Mouse (Mus musculus) gastrocnemius, adult 2 months (tissue): ENCODE data around the gene Cep295nl. TPM values are rescaled to one million over a fixed set of nuclear protein-coding genes. Genes with fewer than 3 reads are reported as not detected.

ENCODE experiments used
- DNase-seq: peaks from one replicate; pipeline ENCODE4 v3.0.0; 2022
- H3K27ac ChIP-seq: fragments of 200-600 bp; 2 replicates; pipeline ENCODE4 v1.8.1; 2022; ENCODE audit warnings: mild to moderate bottlenecking
- H3K4me3 ChIP-seq: fragments of 200-600 bp; 2 replicates; pipeline ENCODE4 v1.8.1; 2022; ENCODE audit warnings: mild to moderate bottlenecking, moderate library complexity
- CTCF ChIP-seq: fragments of 200-600 bp; IDR thresholded peaks from 2 replicates; pipeline ENCODE4 v1.8.1; 2022; ENCODE audit warnings: antibody characterized with exemption, mild to moderate bottlenecking, moderate library complexity
- intact Hi-C: fragments of 180-260 bp; cut with DNase I; formaldehyde crosslinking; loops from one replicate; pipeline ENCODE4 v1.15.1; 2025
- total RNA-seq, 2 experiments: library from RNA; stranded (reverse); gene quantifications; 2 replicates each; pipeline ENCODE4 v1.2.3; 2021

Gene Cep295nl
- total RNA-seq, 2 experiments from 2014 or later: 1.0 to 1.1 TPM

DNA sequence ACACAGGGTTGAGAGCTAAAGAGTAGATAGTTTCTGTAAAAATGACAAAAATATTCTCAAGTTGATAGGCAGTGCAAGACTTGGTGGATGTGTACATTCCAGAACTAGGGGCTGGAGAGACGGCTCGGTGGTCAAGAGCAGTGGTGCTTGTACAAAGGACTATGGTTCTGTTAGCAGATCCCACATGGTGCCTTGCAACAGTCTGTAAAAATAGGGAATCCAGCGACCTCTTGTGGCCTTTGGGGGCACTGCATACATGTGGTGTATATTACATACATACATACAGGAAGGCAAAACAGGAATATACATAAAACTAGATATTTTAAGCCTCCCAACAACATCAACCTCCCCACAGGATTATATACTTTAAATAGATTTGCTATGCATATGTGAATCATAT is 26.0 kb upstream of the Cep295nl start:
- peak; percentile 47 for TF ChIP-seq CTCF
- peak; percentile 52 for DNase-seq
- H3K27ac ChIP-seq: no peak overlapping the region
- intact Hi-C loops: no loop called here
- H3K4me3 ChIP-seq: no peak overlapping the region

DNA sequence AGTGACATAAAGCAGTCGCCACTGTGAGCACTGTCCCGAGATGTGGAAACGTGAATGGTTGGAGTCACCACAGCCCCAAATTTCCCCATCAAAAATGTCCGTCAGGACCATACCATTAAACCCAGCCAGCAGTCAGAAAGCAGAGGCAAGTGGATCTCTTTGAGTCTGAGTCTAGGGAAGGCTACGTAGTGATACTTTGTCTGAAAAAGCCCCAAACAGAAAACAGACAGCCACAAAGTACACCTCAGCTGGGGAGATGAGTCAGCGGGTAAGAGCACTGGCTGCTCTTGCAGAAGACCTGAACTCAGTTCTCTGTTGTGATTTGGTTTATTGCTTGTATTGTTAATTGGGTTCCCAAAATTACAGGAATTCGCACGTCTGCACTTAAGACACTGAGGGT is 24.3 kb upstream of the Cep295nl start:
- TF ChIP-seq CTCF: no peak
- intact Hi-C loops: no loop called here
- Histone ChIP-seq H3K27ac (peak overlapping the region; percentile 91), H3K4me3 (no peak overlapping the region)
- DNase-seq: no peak

DNA sequence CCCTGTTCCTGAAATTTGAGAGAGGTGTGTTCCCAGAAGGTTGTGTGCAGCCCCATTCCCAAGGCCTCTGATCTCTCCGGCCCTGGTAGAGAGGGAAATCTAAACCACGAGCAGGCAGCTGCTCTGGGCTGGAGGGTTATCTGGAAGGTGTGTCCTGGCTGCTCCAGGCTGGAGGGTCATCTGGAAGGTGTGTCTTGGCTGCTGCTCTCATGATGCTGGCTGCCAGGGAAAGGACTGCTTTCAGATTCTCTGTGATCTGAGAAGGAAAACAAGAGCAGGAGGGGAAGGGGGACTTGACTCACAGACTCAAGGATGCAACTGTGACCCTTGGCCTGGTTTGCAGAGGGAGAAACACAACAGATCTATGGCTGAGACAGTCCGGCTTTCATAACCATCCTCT is 23.8 kb upstream of the Cep295nl start:
- no peak for TF ChIP-seq CTCF
- intact Hi-C loops: no loop called here
- peak; percentile 66 for DNase-seq
- peak overlapping the region; percentile 91 for H3K27ac ChIP-seq
- H3K4me3 ChIP-seq: no peak overlapping the region

DNA sequence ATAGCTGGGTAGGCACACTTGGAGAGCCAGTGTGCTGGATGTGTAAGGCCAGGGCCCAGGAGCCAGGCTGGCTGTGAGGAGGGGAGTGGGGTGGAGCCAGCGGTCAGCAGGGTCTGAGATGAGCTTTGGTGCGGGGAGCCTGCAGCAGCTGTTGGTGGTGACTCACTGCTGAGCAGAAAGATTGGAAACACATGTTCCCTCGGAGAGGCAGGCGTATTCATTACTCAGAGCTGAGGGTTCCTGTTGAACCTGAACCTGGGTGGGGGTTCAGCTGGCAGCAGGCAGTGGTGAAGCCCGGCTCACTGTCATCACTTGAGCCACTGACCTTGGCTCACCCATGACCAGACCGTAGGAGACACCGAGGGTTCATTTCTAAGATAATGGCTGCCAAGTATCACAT is 22.9 kb upstream of the Cep295nl start:
- peak; percentile 84 for DNase-seq
- intact Hi-C loops: no loop called here
- Histone ChIP-seq H3K27ac (peak overlapping the region; percentile 91), H3K4me3 (no peak overlapping the region)
- TF ChIP-seq CTCF: no peak

DNA sequence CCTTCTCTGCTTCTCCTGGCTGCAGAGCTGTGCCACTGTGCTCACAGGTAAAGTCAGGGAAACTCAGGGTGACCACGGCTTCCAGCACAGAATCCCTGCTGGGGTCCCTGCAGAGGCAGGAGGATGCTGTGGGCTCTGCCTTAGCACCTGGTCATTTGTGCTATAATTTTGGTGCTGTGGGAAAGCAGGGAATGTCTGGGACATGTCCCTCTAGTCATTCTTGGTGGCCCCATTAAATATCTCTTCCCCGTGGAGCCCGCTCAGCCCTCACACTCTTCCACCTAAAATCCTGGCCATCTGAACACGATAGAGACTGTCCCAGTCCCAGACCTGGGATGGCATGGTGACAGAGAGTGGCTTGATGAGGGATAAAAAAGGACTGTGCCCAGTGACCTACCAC is 21.7 kb upstream of the Cep295nl start:
- peak; percentile 33 for DNase-seq
- TF ChIP-seq CTCF: no peak
- H3K4me3 ChIP-seq: no peak overlapping the region; the same call in 1 of the 2 replicates
- intact Hi-C loops: no loop called here
- H3K27ac ChIP-seq: peak overlapping the region; percentile 91

DNA sequence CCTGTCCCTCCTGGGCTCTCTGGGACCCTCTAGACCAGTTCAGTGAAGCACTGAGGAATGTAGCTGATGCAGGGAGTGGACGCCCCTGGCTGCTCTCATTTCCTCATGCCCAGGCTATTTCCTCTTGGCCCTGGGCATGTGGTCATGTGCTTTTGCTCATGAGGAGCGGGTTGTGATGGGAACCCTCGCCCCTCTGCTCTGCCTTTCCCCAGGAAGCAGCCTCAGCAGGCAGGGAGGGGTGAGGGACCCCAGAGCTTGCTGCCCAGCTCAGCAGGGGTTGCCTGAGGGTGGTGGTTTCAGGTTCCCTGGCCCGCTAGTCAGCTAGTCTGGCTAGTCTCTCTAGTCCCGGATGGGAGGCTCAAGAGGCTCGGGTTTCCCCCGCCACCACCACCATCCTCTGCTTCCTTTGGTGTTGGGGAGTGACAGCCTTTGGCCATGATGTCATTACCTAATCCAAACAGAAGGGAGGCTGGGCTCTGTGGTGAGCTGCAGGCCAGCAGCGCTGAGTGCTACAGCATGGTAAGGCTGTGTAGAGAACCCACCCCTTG is 20.7 kb upstream of the Cep295nl start:
- H3K27ac ChIP-seq: peak overlapping the region; percentile 91
- TF ChIP-seq CTCF: no peak
- DNase-seq: peak; percentile 88
- peak overlapping the region; percentile 53 for H3K4me3 ChIP-seq
- intact Hi-C loops: no loop called here

DNA sequence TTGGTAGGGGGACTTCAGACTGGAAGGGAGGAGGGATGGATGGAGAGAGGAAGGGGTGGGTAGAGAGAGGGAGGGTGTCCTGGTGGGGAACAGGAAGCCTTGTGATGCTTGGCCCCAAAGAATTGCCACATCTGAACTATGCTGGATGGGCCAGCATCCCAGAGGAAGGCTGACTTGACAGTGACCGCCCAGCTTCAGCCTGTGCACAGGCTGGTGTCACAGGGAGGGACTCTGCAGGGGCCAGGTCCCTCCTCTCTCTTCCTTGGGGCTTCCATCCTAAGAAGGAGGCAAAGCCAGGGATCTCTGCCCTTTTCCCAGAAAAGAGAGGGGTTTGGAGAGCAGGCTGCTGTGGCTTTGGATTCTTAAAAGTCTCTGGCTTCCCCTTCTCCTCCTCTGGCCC is 20.2 kb upstream of the Cep295nl start:
- peak; percentile 68 for DNase-seq
- Histone ChIP-seq H3K27ac (peak overlapping the region; percentile 91), H3K4me3 (no peak overlapping the region; the same call in 1 of the 2 replicates)
- TF ChIP-seq CTCF: no peak
- intact Hi-C loops: no loop called here

DNA sequence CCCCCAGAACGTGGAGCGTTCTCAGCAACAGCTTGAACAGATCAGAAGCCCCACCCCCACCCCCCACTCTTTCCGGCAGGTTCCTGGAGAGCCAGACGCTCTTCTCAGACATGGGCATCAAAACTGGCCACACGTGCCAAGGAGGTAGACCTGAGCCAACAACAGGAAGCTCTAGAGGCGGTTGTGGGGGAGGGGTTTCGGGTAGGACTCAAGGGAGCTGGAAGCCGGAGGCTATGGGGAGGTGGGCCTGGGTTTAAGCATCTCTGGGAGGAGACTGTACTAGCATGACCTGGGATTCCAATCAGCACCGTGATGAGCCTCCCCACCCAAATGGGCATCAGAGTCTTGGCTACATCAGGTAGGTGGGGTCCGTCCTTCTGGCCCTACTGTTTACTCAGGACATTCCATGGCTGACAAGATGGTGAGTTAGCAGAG is 18.6 kb upstream of the Cep295nl start:
- DNase-seq: peak; percentile 58
- TF ChIP-seq CTCF: no peak
- intact Hi-C loops: no loop called here
- Histone ChIP-seq H3K4me3 (no peak overlapping the region), H3K27ac (peak overlapping the region; percentile 91)

DNA sequence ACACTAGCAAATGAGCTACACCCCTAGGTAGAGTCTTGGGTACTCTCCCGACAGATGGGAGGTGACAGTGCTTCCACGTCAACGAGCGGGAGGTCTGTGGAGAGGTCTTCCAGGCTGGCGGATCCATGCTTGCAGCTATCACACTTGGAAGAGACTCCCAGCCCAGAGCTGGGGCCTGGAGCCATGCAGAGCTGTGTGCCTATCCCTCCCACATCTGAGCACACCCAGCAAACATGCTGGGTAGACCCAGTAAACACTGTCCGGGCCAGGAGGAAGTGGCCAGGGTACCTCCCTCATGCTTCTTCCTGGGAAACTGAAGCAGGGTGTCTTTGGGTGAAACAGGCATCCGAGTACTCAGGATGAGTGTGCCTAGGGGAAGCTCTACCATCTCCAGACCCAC is 18.2 kb upstream of the Cep295nl start:
- no peak for TF ChIP-seq CTCF
- peak overlapping the region; percentile 91 for H3K27ac ChIP-seq
- intact Hi-C loops: no loop called here
- H3K4me3 ChIP-seq: 0 out of 2 replicates have a peak overlapping the region, but pooled peaks have one; percentile 11
- peak; percentile 58 for DNase-seq

DNA sequence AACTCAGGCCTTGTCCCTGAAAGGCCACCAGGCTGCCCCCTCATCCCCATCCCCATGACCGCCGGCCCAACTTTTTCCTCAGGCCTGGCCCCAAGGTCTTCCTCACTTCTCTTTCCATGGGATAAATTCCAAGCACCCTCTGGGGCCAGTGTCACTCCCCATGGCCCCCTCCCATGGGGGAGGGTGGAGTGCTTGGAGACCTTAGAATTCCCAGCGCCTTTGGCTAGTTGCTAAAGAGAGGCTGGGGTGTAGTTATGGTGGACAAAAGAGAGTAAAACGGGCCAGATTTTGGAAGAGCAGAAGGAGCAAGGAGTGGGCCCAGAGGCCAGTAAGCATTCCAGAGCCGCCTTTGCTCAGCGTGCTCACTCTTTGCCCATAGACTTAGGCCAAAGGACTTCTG is 13.3 kb upstream of the Cep295nl start, which contains the start of gene Timp2:
Timp2 (minus strand) TSS at position 101 of the 400 bp plus-strand sequence.
- H3K4me3 ChIP-seq: peak within 1 kb of the TSS; percentile 93
- intact Hi-C loops: no loop called here
- DNase-seq: no peak
- no peak for TF ChIP-seq CTCF
- peak within 1 kb of the TSS; percentile 94 for H3K27ac ChIP-seq

DNA sequence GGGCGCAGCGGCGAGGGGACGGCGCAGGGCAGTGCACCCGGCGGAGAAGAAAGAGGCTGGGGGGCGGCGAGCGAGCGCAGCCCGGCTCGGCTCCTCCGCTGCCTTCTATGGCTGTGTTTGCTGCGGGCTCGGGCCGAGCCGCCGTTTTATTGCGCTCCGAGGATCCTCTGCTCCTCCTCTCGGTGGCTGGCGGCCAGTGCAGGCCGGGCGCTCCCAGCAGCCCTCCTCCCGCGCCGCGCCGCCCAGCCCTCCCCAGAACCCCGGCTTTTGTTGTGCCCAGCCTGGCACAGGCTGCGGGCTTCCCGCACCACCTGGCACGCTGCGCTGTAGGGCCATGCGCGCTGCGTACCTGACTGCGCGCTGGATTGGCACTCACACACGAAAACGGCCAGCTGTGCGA is 12.9 kb upstream of the Cep295nl start:
- peak; percentile 95 for DNase-seq

DNA sequence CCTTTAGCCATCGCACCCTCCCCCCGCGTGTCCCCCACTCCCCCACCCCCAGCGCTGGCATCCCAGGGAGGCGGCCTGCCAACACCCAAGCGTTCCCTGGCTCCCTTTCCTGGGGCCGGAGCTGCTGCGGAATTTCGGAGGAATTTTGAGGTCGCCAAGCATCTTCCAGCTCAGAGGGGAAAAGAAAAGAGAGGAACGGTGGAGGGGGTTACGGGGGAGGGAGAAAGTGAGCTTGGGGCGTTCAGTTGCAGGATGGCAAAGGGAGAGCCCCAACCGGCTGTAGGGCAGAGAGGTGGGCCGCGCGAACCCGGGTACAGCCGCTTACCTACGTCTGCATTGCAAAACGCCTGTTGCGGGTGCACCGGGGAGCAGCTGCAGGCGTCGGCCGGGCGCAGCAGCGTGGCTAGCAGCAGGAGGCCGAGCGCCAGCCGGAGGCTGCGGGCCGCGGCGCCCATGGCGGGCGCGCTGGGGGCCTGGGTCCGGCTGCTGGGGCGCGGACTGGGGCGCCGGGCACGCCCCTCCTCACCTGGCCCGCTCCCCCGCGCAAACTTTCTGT is 12.4 kb upstream of the Cep295nl start:
- H3K27ac ChIP-seq: peak overlapping the region; percentile 94
- DNase-seq: peak; percentile 67
- intact Hi-C loops: loop anchor here (5.0 kb wide), 1 partner anchor 37 kb away; no protein-coding TSS in a partner anchor
- H3K4me3 ChIP-seq: peak overlapping the region; percentile 93
- TF ChIP-seq CTCF: no peak

More for the DNA sequence above, 12.9 kb upstream of the Cep295nl start:
- intact Hi-C loops: no loop called here
- Histone ChIP-seq H3K4me3 (peak overlapping the region; percentile 93), H3K27ac (peak overlapping the region; percentile 94)
- TF ChIP-seq CTCF: peak; percentile 67

DNA sequence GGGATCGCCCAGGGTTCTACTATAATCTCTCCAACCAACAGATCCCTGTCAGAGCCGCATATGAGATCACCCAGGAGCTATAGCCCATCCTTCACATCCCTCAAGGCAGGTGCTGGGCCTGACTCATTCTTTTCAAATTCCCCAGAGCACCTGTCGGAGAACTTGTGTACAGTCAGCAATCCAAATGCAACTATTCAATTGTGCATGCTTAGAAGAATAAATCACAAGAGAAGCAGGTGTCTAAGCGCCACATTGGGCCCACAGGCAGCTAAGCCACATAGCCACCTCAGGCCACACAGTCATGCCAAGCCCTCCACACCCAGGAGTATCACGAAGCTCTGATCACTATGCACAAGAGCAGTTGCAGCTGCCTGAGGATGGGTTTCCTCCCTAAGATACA is 7.2 kb upstream of the Cep295nl start:
- intact Hi-C loops: no loop called here
- peak overlapping the region; percentile 28; the same call in 1 of the 2 replicates for H3K4me3 ChIP-seq
- DNase-seq: peak; percentile 15
- TF ChIP-seq CTCF: no peak
- peak overlapping the region; percentile 77 for H3K27ac ChIP-seq

DNA sequence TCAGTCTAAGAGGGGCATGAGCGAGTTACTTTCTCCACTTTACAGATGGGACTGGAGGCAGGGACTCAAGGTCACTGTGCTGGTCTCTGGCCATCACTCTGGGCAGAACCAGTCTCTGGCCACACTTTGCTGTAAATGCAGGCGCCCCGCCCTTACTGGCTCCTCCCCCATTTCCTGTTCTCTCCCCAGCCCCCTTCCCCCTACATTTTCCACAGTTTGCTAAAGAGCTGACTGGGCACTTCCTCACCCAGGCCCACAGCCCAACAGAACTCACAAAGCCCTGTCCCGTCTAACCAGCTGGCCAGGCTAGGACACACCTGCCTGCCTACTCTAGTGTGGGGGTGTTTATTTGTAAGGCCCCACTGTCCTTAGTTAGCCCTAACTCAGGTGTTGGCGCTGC is 6.6 kb upstream of the Cep295nl start:
- DNase-seq: peak; percentile 72
- peak overlapping the region; percentile 77 for H3K27ac ChIP-seq
- intact Hi-C loops: no loop called here
- no peak for TF ChIP-seq CTCF
- peak overlapping the region; percentile 28 for H3K4me3 ChIP-seq
